Mouse (Mus musculus): ENCODE data around the gene Pcna.
"Not testable (repeated sequence)": the region's sequence is repeated elsewhere in the genome, so short reads cannot be mapped to it uniquely, and the experiment has no call there.

The Pcna gene

DNA sequence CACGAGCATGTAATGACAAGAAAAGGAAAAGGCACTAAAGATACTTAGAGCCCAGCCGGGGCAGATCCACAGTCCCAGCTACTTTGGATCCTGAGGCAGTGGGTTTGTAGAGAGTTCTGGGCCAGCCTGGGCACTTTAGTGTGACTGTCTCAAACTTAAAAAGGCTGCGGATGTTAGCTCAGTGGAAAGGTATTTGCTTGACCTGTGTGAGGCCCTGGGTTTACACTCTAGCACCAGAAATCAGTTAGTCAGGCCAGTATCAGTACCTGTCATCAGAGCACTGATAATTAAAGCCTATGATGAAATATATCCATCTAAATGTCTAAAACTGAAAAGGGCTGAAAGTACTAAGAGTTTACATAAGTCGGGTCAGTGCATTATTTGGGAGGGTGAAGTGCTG, 23.1 kb upstream of the Pcna start:
- DNase-seq (ENCODE audit: extremely low spot score, low spot score), result no peak

GRCm38 (mm10) chr2:132275527-132275926, 22.4 kb upstream of the Pcna start:
- no peak for DNase-seq (ENCODE audit: extremely low spot score, low spot score)

- DNase-seq (ENCODE audit: extremely low spot score, low spot score), result no peak
These were observed 19.7 kb upstream of the Pcna start for GRCm38 (mm10) chr2:132272694-132273389.

DNA sequence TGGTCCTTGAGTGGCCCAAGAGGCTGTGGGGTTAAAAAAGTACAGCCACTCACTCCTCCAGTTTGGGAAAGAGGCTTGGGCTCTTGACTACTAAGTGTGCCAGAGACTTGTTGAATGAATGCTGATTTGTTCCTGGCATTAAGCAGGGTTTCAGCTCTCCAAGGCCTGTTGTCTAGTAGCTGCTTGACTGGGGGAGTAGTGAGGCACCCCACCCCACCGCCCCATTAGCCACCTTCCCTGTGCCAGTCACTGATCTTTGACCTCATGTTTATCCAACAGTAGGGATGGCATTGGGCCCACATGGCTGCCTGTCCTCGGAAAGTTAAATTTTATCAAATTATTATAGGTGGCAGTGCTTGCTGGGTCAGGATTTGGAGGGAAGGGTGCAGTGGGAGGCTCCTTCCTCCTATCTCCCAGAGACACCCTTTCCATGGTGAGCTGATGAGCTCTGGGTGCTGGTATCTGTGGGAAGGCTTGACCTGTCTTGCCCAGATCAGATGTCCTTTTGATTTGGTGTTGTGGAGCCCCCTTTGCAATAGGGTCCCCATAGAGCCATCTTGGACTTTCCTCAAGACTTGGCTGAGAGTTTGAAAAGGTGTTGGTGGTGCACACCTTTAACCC, 17.3 kb upstream of the Pcna start:
- no peak for DNase-seq (ENCODE audit: extremely low spot score, low spot score)

- no peak for DNase-seq (ENCODE audit: extremely low spot score, low spot score)
These were observed 16.1 kb upstream of the Pcna start for GRCm38 (mm10) chr2:132269217-132269616.

GRCm38 (mm10) chr2:132266086-132266485, 13.0 kb upstream of the Pcna start:
- DNase-seq (ENCODE audit: extremely low spot score, low spot score), result no peak

GRCm38 (mm10) chr2:132265196-132265595, 12.1 kb upstream of the Pcna start:
- no peak for DNase-seq (ENCODE audit: extremely low spot score, low spot score)

DNA sequence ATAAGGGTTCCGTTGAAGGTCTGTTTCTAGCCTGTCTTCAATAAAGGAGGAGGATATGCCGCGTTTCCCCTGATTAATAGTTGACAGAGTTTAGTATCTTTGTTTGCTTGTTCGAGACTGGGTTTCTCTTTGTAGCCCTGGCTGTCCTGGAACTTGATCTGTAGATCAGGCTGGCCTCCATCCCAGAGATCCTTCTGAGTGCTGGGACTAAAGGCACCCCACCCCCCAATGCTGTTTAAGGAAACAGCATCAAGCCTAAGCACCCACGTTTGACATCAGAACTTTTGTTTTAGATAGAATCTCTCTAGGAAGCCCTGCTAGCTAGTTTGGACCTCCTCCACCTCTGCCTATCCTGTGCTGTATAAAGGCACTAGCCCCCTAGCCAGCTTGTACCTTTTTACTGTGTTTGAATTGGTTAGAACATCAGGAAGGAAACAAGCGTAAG, 11.2 kb upstream of the Pcna start:
- DNase-seq (ENCODE audit: extremely low spot score, low spot score), result no peak

GRCm38 (mm10) chr2:132263421-132264265, 10.5 kb upstream of the Pcna start:
- DNase-seq (ENCODE audit: extremely low spot score, low spot score), result peak; percentile 47

DNA sequence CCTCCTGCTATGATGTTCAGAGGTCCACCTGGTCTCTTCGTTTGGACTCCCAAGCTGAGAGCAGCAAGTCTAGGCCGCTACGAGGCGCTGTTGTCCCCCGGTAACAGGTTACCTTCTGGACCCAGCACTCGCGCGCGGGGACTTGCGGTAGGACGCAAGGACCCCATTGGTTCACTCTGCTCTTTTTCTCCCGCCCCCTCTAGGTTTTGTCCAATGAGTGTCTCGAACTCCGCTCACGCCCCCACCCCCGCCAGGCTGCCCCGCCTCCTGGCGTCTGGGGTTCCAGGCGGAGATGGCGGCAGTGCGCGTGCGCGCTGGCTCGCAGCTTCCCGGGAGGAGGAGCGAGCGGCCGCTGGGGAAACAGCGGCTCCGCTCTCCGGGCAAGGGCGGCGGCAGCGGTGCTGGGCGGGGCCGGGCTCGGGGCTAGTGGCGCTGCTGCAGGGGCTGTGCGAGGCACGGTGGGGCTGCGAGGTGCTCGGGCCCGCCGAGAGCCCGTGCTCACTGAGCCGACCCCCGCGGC, 9.8 kb upstream of the Pcna start, which contains the start of gene Cds2:
TSS of gene Cds2 (plus strand) at position 270 of the 520 bp plus-strand sequence.
- peak; percentile 100 for DNase-seq (ENCODE audit: extremely low spot score, low spot score)

GRCm38 (mm10) chr2:132262175-132262574, 9.1 kb upstream of the Pcna start:
- no peak for DNase-seq (ENCODE audit: extremely low spot score, low spot score)

- DNase-seq (ENCODE audit: extremely low spot score, low spot score), result no peak
These were observed 7.5 kb upstream of the Pcna start for GRCm38 (mm10) chr2:132260601-132261000.

DNA sequence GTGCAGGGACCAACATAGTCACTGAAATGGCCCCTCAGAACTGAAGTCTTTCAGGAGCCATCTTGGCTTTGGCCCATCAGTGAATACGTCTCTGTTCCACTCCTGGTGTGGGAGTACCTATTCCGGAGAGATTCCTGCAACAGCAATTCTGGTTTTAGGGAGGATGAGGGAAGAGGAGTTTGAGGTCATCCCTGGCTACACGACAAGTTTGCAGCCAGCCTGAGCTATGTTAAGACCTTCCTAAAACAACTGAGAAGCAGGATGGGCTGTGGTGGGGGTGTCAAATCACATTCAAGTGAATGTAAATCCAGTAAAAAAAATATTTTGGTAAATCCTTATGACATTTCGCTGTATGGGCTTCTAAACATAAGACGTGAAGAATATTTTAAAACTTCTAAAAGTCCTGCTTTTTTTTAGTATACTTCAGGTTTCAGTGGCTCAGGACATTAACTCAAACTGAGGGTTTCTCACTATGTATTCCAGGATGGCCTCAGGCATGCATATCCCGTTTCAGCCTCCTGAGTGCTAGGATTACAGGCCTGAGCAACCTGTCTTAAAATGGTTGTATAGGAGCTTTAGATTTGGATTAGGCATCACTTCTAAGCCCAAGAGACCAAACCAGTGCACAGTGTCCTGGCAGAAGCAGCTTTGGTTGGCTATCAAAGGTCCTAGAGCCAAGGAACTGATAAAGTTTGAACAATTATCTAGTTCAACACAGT, 4.4 kb upstream of the Pcna start:
- DNase-seq (ENCODE audit: extremely low spot score, low spot score), result no peak

GRCm38 (mm10) chr2:132253603-132254002, 489 bp upstream of the Pcna start:
- DNase-seq (ENCODE audit: extremely low spot score, low spot score), result no peak

DNA sequence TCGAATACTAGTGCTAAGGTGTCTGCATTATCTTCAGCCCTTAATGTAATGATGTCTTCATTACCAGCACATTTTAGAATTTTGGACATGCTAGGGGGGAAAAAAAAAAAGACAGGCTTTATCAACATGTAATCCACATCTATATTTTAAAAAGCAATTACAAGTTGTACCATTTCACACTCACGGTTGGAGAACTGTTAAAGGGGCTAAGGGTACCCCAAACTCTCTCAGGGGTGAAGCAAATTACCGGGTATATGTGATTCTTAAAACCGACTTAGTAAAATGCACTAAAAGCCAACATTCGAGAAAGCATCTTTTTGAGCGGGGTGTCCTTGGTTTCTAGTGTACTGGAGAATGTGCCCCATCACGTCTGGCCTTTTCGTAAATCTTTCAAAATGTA, 1.2 kb downstream of the Pcna start:
- no peak for DNase-seq (ENCODE audit: extremely low spot score, low spot score)

GRCm38 (mm10) chr2:132247539-132248313, 5.4 kb downstream of the Pcna start, which contains the start of gene Tmem230:
TSS of gene Tmem230 (minus strand) at chr2:132247807.
- peak; percentile 96 for DNase-seq (ENCODE audit: extremely low spot score, low spot score)

DNA sequence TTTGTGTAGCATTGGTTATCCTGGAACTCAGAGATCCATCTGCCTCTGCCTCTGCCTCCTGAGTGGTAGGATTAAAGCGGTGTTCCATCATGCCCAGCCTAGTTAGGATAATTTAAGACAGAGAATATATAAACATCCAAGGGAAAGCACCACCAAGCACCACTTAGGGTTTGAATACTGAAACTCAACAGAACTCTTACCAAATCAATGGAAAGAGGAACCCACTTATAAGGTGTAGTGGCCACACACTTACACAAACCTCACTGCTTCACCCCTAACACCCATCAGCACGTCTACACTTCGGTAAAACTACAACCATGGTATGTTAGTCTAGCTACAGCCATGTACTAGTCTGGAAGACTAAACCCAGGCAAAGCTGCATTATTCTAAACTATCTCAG, 9.7 kb downstream of the Pcna start:
- DNase-seq (ENCODE audit: extremely low spot score, low spot score), result no peak

DNA sequence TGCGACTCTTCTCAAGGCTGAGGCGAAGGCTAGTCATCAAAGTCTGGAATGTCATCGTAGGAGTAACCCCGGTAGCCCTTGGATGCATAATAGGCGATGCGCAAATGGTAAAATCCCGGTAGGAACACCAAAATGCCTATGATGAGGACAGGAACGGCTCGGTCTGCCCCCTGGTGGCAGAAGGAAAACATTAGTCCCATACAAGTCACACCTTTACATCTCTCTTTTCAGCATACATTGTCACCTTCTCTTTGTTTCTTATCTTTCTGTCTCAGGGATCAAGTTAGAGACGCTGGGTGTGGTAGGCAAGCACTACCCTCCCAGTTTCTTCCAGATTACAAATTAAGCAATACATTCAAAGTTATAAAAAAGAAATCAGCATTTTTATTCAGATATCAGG, 12.7 kb downstream of the Pcna start:
- peak; percentile 42 for DNase-seq (ENCODE audit: extremely low spot score, low spot score)

DNA sequence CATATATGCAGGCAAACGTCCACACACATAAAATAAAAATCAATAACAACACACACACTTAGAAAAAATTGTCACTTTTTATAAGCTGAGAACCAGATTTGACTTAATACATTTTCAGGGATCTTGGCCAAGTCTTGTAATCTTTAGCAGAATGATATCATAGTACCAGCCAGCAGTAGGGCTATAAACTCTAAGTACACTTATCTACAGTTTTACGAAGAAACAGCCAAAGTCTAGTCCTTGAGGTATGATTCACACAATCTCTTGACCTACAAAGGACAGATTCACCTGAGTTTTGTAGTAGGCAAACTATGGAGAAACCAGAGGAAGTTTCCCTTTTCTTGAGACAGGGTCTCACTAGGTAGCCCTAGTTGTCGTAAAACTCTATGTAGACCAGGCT, 13.7 kb downstream of the Pcna start:
- not testable (repeated sequence) for DNase-seq (ENCODE audit: extremely low spot score, low spot score)

GRCm38 (mm10) chr2:132235975-132236374, 17.1 kb downstream of the Pcna start:
- no peak for DNase-seq (ENCODE audit: extremely low spot score, low spot score)
